Mouse (Mus musculus) left cerebral cortex, postnatal 36 days (tissue): ENCODE results near the gene Cwc27. TPM values are rescaled to one million over a fixed set of nuclear protein-coding genes. Genes with fewer than 3 reads are reported as not detected.

ENCODE experiments used
- DNase-seq, 2 experiments: peaks; one replicate each; pipeline ENCODE4 v3.0.0; 2021 to 2022; ENCODE audit warnings: low spot score in 2 of 2, mixed read lengths in 1 of 2
- intact Hi-C: fragments of 180-260 bp; cut with DNase I; formaldehyde crosslinking; loops from one replicate; pipeline ENCODE4 v1.15.1; 2025
- total RNA-seq, 2 experiments: library from RNA; stranded (reverse); gene quantifications; 2 replicates each; pipeline ENCODE4 v1.2.3; 2021

Cwc27 gene
- total RNA-seq, 2 experiments from 2014 or later = 17.3 to 24.1 TPM

GRCm38 (mm10) chr13:104620423-104620822, 196.5 kb downstream of the Cwc27 start:
- intact Hi-C loops = no loop called here
- no peak for DNase-seq

- peak in 1 of 2 experiments; percentile 28 for DNase-seq
- intact Hi-C loops = no loop called here
Observed at GRCm38 (mm10) chr13:104619503-104620288, 197.2 kb downstream of the Cwc27 start.

- DNase-seq = no peak
- intact Hi-C loops = no loop called here
Observed at GRCm38 (mm10) chr13:104617201-104617600, 199.7 kb downstream of the Cwc27 start.

GRCm38 (mm10) chr13:104615999-104616810, 200.7 kb downstream of the Cwc27 start:
- intact Hi-C loops = no loop called here
- no peak for DNase-seq

- intact Hi-C loops = no loop called here
- DNase-seq = no peak
Observed at GRCm38 (mm10) chr13:104615111-104615510, 201.8 kb downstream of the Cwc27 start.

- no peak for DNase-seq
- intact Hi-C loops = no loop called here
Observed at GRCm38 (mm10) chr13:104611296-104611695, 205.6 kb downstream of the Cwc27 start.

- no peak for DNase-seq
Observed at GRCm38 (mm10) chr13:104610210-104611111, 206.5 kb downstream of the Cwc27 start.

GRCm38 (mm10) chr13:104608516-104608915, 208.4 kb downstream of the Cwc27 start:
- intact Hi-C loops = no loop called here
- DNase-seq = no peak

More at GRCm38 (mm10) chr13:104610210-104611111, 206.5 kb downstream of the Cwc27 start:
- intact Hi-C loops = no loop called here

GRCm38 (mm10) chr13:104606786-104607580, 210.0 kb downstream of the Cwc27 start:
- intact Hi-C loops = no loop called here
- DNase-seq = no peak

GRCm38 (mm10) chr13:104605111-104605510, 211.8 kb downstream of the Cwc27 start:
- intact Hi-C loops = no loop called here
- no peak for DNase-seq

GRCm38 (mm10) chr13:104602197-104602596, 214.7 kb downstream of the Cwc27 start:
- intact Hi-C loops = no loop called here

GRCm38 (mm10) chr13:104601783-104602182, 215.2 kb downstream of the Cwc27 start:
- intact Hi-C loops = no loop called here
- DNase-seq = no peak

More at GRCm38 (mm10) chr13:104602197-104602596, 214.7 kb downstream of the Cwc27 start:
- no peak for DNase-seq

- DNase-seq = no peak
- intact Hi-C loops = no loop called here
Observed at GRCm38 (mm10) chr13:104596199-104596598, 220.7 kb downstream of the Cwc27 start.

- intact Hi-C loops = no loop called here
Observed at GRCm38 (mm10) chr13:104594820-104595351, 222.1 kb downstream of the Cwc27 start.

GRCm38 (mm10) chr13:104590931-104591330, 226.0 kb downstream of the Cwc27 start:
- intact Hi-C loops = no loop called here
- no peak for DNase-seq

More at GRCm38 (mm10) chr13:104594820-104595351, 222.1 kb downstream of the Cwc27 start:
- no peak for DNase-seq

GRCm38 (mm10) chr13:104590097-104590607, 226.8 kb downstream of the Cwc27 start:
- no peak for DNase-seq
- intact Hi-C loops = no loop called here

- DNase-seq = no peak
- intact Hi-C loops = no loop called here
Observed at GRCm38 (mm10) chr13:104588383-104588782, 228.6 kb downstream of the Cwc27 start.
